Mouse (Mus musculus) MEL (cell line): ENCODE measurements around the gene Erg.

Source experiments
- CTCF ChIP-seq, 3 experiments: IDR thresholded peaks in 2 of 3; conservative IDR thresholded peaks in 1 of 3; 2 replicates each; pipeline ENCODE4 v1.5.1; 2011 to 2012; ENCODE audit warnings: low read length in 3 of 3, low read depth in 2 of 3, mild to moderate bottlenecking in 2 of 3, improper control_type of control experiment in 1 of 3, inconsistent platforms in 1 of 3, mixed read lengths in 1 of 3, moderate library complexity in 1 of 3; ENCODE audit not compliant: control insufficient read depth in 1 of 3, insufficient read depth in 1 of 3, poor library complexity in 1 of 3, severe bottlenecking in 1 of 3
- ELF1 ChIP-seq: IDR thresholded peaks from 2 replicates; pipeline ENCODE4 v1.6.1; 2014; ENCODE audit warnings: low read depth, mild to moderate bottlenecking, inconsistent platforms, low read length, improper control_type of control experiment, moderate library complexity
- MEF2A ChIP-seq: IDR thresholded peaks from 2 replicates; pipeline ENCODE4 v1.6.1; 2014; ENCODE audit warnings: low read depth, mild to moderate bottlenecking, inconsistent platforms, low read length, improper control_type of control experiment; ENCODE audit not compliant: poor library complexity, insufficient replicate concordance, severe bottlenecking; ENCODE audit errors: extremely low read depth
- NRF1 ChIP-seq: IDR thresholded peaks from 2 replicates; pipeline ENCODE4 v1.6.1; 2014; ENCODE audit warnings: low read depth, mild to moderate bottlenecking, inconsistent platforms, low read length, improper control_type of control experiment, moderate library complexity; ENCODE audit not compliant: poor library complexity, insufficient read depth, severe bottlenecking
- RAD21 ChIP-seq: IDR thresholded peaks from 2 replicates; pipeline ENCODE4 v1.6.1; 2011; ENCODE audit warnings: mild to moderate bottlenecking, low read depth, low read length, improper control_type of control experiment
- SMC3 ChIP-seq: IDR thresholded peaks from 2 replicates; pipeline ENCODE4 v1.6.1; 2011; ENCODE audit warnings: low read depth, low read length, improper control_type of control experiment
- ZMIZ1 ChIP-seq: IDR thresholded peaks from 2 replicates; pipeline ENCODE4 v1.6.1; 2012; ENCODE audit warnings: low read depth, mild to moderate bottlenecking, inconsistent platforms, low read length, improper control_type of control experiment, moderate library complexity

DNA sequence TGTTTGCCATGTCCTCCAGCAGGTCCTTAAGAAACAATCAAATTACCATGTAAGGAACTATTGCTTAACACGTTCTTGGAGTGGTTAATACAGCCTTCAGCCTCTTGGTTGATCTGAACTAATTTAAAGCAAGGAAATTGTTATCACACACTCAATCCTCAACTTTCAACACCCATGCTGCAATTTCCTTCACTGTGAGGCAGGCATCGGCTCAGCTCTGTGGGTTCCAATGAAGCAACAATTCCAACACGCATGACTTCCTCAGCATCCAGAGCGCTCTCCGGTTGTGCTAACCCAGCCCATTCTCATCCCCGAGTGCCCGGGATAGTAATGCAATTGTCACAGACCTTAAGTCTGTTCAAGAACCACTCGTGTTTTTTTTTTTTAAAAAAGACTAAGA is 121.8 kb downstream of the Erg start:
- TF ChIP-seq RAD21 (no peak), CTCF (IDR thresholded peaks at IDR 0.05 in 2 of 3, conservative IDR thresholded peaks at IDR 0.05 in 1 of 3; ENCODE audit: control insufficient read depth in 1 of 3, insufficient read depth in 1 of 3, low read depth in 2 of 3, low read length in 3 of 3, poor library complexity in 1 of 3, severe bottlenecking in 1 of 3) (no peak), ZMIZ1 (no peak), SMC3 (no peak), MEF2A (no peak), ELF1 (no peak), NRF1 (no peak)
